Mouse (Mus musculus): ENCODE data around the gene Tyw5. TPM values are rescaled to one million over a fixed set of nuclear protein-coding genes. Genes with fewer than 3 reads are reported as not detected.

Gene Tyw5
- 45.8 and 60.5 TPM in 2 replicates for polyA plus RNA-seq (2015; fragmentation: Nextera tagmentation; extraction: Ambion mirVana)

GRCm38 (mm10) chr1:57406187-57407151 lies at the start of gene Tyw5, which contains the start of gene Maip1:
Gene Tyw5 (minus strand): TSS chr1:57407101.
Gene Maip1 (plus strand): TSS chr1:57406328.

GRCm38 (mm10) chr1:57377376-57378341 lies 29.2 kb downstream of the Tyw5 start, which contains the start of gene 1700066M21Rik:
Gene 1700066M21Rik (plus strand): TSS chr1:57377620.

Other genes starting within 250 kb of the Tyw5 start
- 8.9 and 9.1 TPM in 2 replicates for gene 1700066M21Rik, start 29.5 kb downstream of the Tyw5 start, polyA plus RNA-seq (2015; fragmentation: Nextera tagmentation; extraction: Ambion mirVana)
- gene Maip1, start 773 bp downstream of the Tyw5 start, polyA plus RNA-seq (2015; fragmentation: Nextera tagmentation; extraction: Ambion mirVana) = 19.3 and 21.8 TPM in 2 replicates